8 mouse cellular contexts compared by ENCODE assay signal in the genomic region with DNA sequence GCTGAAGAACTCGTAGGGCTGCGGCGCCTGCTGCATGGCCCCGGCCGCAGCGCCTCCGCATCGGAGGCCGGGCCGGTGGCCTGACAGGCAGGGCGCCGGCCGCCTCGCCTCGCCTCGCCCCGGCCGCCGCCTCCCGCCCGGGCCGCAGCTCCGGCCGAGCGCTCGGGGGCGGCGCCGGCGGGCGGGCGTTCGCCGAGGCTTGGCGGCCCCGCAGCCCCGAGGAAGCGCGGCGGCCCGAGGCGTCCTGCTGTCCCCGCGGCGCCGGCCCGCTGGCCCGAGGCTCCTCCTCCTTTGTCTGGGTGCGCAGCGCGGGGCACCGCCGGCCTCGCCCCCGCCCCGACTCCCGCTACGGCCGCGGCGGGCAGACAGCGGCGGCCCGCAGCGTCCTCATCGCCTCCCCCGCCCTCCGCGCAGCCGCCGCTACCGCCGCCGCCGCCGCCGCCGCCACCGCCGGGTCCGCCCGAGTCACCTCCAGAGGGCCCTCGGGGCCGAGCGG. TPM values are rescaled to one million over a fixed set of nuclear protein-coding genes. Genes with fewer than 3 reads are reported as not detected.
A peak's percentile ranks its signal among the peaks of the same experiment; 100 is the strongest.
DNase-seq lines count a peak whose midpoint lies in the region; ATAC-seq and TF ChIP-seq lines count a peak whose summit lies in the region.

A gene (minus strand): TSS at position 287 of the 496 bp plus-strand sequence.

- no peak for TF ChIP-seq EP300 in ES-Bruce4 (IDR thresholded peaks at IDR 0.05; ENCODE audit: insufficient read depth, low read depth, low read length)

- H3K27me3 ChIP-seq in ES-Bruce4 (ENCODE audit: control insufficient read depth, insufficient read depth, low read length, poor library complexity, severe bottlenecking), result no peaks in the 10 kb centered on the region; the same call in 1 of the 2 replicates
- H3K27me3 ChIP-seq in forebrain, embryonic 14.5 days (replicated peaks; ENCODE audit: control insufficient read depth, insufficient read depth, low read length), result no peaks in the 10 kb centered on the region
- no peaks in the 10 kb centered on the region for H3K27me3 ChIP-seq in liver, embryonic 15.5 days

- intact Hi-C loops in heart, postnatal 10 days (cut with DNase I), result loop anchor here (2.0 to 5.0 kb wide), 3 partner anchors 37 to 319 kb away; no protein-coding TSS in a partner anchor

- under 1% methylated on average over 28 of the region's 85 CpGs for WGBS in forebrain, embryonic 14.5 days
- under 1% methylated on average over 53 of the region's 85 CpGs for WGBS in liver, embryonic 15.5 days (ENCODE audit: insufficient replicate concordance)

- peak; percentile 64 for DNase-seq in brain, embryonic 14.5 days (ENCODE audit: low read depth)
- DNase-seq in forebrain, embryonic 14.5 days (ENCODE audit: low spot score), result peak; percentile 59
- DNase-seq in heart, postnatal 10 days, result peak in 1 of 2 experiments; percentile 65
- DNase-seq in kidney, postnatal 36 days, result peak; percentile 69 to 83
- peak; percentile 75 for DNase-seq in neural tube, embryonic 10.5 days (ENCODE audit: extremely low spot score, low spot score)
- peak; percentile 68 for DNase-seq in testis, postnatal 14 days (ENCODE audit: low spot score)

- ATAC-seq in forebrain, embryonic 14.5 days, result peak; percentile 80
- peak; percentile 82 for ATAC-seq in liver, embryonic 15.5 days (ENCODE audit: insufficient read depth)

- peak within 1 kb of the TSS; percentile 77 for H3K4me2 ChIP-seq in forebrain, embryonic 14.5 days (ENCODE audit: low read length)
- H3K4me2 ChIP-seq in liver, embryonic 15.5 days, result peak within 1 kb of the TSS; percentile 86

- no peaks in the 10 kb centered on the region for H3K4me1 ChIP-seq in ES-Bruce4 (ENCODE audit: control insufficient read depth, insufficient read depth, low read length)
- H3K4me1 ChIP-seq in forebrain, embryonic 14.5 days (ENCODE audit: control insufficient read depth, insufficient read depth, low read length), result peaks cover 8% of the 10 kb centered on the region; the same call in 1 of the 2 replicates
- peaks cover 31% of the 10 kb centered on the region for H3K4me1 ChIP-seq in liver, embryonic 15.5 days (replicated peaks)

- no peak for TF ChIP-seq CTCF in ES-Bruce4 (IDR thresholded peaks at IDR 0.05; ENCODE audit: low read depth, low read length)
- TF ChIP-seq CTCF in brain, embryonic 14.5 days (IDR thresholded peaks at IDR 0.05; ENCODE audit: borderline replicate concordance, extremely low read depth, insufficient read depth, insufficient read length), result no peak

- H3K9me3 ChIP-seq in ES-Bruce4 (replicated peaks; ENCODE audit: control insufficient read depth, insufficient read depth, low read length, poor library complexity, severe bottlenecking), result no peaks in the 10 kb centered on the region
- no peaks in the 10 kb centered on the region for H3K9me3 ChIP-seq in forebrain, embryonic 14.5 days (replicated peaks; ENCODE audit: control insufficient read depth, low read length)
- H3K9me3 ChIP-seq in liver, embryonic 15.5 days (replicated peaks), result no peaks in the 10 kb centered on the region

- no peak within 1 kb of the TSS for H3K27ac ChIP-seq in ES-Bruce4 (ENCODE audit: insufficient read depth, low read length)
- peak within 1 kb of the TSS; percentile 97 for H3K27ac ChIP-seq in forebrain, embryonic 14.5 days (ENCODE audit: low read depth, low read length)
- H3K27ac ChIP-seq in liver, embryonic 15.5 days (replicated peaks), result peak within 1 kb of the TSS; percentile 96

- TF ChIP-seq POLR2A in ES-Bruce4 (IDR thresholded peaks at IDR 0.05; ENCODE audit: insufficient read depth, low read length), result no peak
- peak; percentile 46; the same call in 1 of the 2 replicates for TF ChIP-seq POLR2A in brain, embryonic 14.5 days (IDR thresholded peaks at IDR 0.05; ENCODE audit: borderline replicate concordance, extremely low read depth, insufficient read depth, insufficient read length, poor library complexity, severe bottlenecking)

- peak within 1 kb of the TSS; percentile 98 for H3K9ac ChIP-seq in ES-Bruce4 (ENCODE audit: low read depth, poor library complexity, severe bottlenecking)
- H3K9ac ChIP-seq in forebrain, embryonic 14.5 days (ENCODE audit: low read length), result peak within 1 kb of the TSS; percentile 96
- peak within 1 kb of the TSS; percentile 98 for H3K9ac ChIP-seq in liver, embryonic 15.5 days

- H3K36me3 ChIP-seq in ES-Bruce4 (ENCODE audit: control insufficient read depth, insufficient read depth, low read length, poor library complexity, severe bottlenecking), result no peaks in the 10 kb centered on the region
- H3K36me3 ChIP-seq in forebrain, embryonic 14.5 days (ENCODE audit: control insufficient read depth, insufficient read depth, low read length), result no peaks in the 10 kb centered on the region
- no peaks in the 10 kb centered on the region for H3K36me3 ChIP-seq in liver, embryonic 15.5 days (replicated peaks)

- H3K4me3 ChIP-seq in ES-Bruce4 (ENCODE audit: low read depth, low read length), result peak within 1 kb of the TSS; percentile 91
- H3K4me3 ChIP-seq in forebrain, embryonic 14.5 days (ENCODE audit: low read depth, low read length), result peak within 1 kb of the TSS; percentile 90
- peak within 1 kb of the TSS; percentile 93 for H3K4me3 ChIP-seq in liver, embryonic 15.5 days (replicated peaks)

RNA-seq across cellular contexts. Expression of the gene that starts here (rescaled TPM):
- polyA plus RNA-seq in ES-Bruce4 (2011; ENCODE audit: insufficient read depth, insufficient read length, low read depth, missing spikeins), result 21.2 and 21.6 TPM in 2 replicates
- polyA plus RNA-seq in brain, embryonic 14.5 days (2012; rRNA removed), result 36.0 and 41.8 TPM in 2 replicates
- 10.4 and 10.6 TPM in 2 replicates for polyA plus RNA-seq in forebrain, embryonic 14.5 days (2014; fragmentation: Nextera tagmentation; extraction: Ambion mirVana)
- total RNA-seq in heart, postnatal 10 days (2021), result 10 to 100 TPM; 33.9 to 34.7 TPM
- polyA plus RNA-seq in liver, embryonic 15.5 days (2015; fragmentation: Nextera tagmentation; extraction: Ambion mirVana), result 3.3 and 4.0 TPM in 2 replicates
